Mouse (Mus musculus) intestine, postnatal 0 days (tissue): ENCODE measurements at regions not wholly inside any gene's neighbourhood (a gene's known extent, or its start where the extent isn't known, plus 50 kb on each side); places are given as distances from the start of the nearest gene placed in this dataset.

Experiments used
- ATAC-seq: fragments of 200-750 bp; cut with Nextera tagmentation; 2 replicates; pipeline ENCODE4 v1.8.0; 2017; ENCODE audit warnings: mild to moderate bottlenecking, moderate TSS enrichment, moderate library complexity
- H3K27ac ChIP-seq: fragments of 300-500 bp; sonication (generic); 2 replicates; pipeline ENCODE4 v1.5.1; 2014; ENCODE audit warnings: mild to moderate bottlenecking, low read depth, low read length, moderate library complexity
- H3K27me3 ChIP-seq: fragments of 300-500 bp; sonication (generic); replicated peaks from 2 replicates; pipeline ENCODE4 v1.6.1; 2014; ENCODE audit warnings: low read length, mixed read lengths; ENCODE audit not compliant: control insufficient read depth, insufficient read depth
- H3K36me3 ChIP-seq: fragments of 300-500 bp; sonication (generic); 2 replicates; pipeline ENCODE4 v1.6.1; 2014; ENCODE audit warnings: mild to moderate bottlenecking, moderate library complexity; ENCODE audit not compliant: control insufficient read depth, insufficient read depth
- H3K4me1 ChIP-seq: fragments of 300-500 bp; sonication (generic); replicated peaks from 2 replicates; pipeline ENCODE4 v1.6.1; 2014; ENCODE audit warnings: antibody characterized with exemption, low read length, mixed read lengths; ENCODE audit not compliant: control insufficient read depth, insufficient read depth
- H3K4me2 ChIP-seq: fragments of 300-500 bp; sonication (generic); replicated peaks from 2 replicates; pipeline ENCODE4 v1.6.1; 2014; ENCODE audit warnings: low read depth, mild to moderate bottlenecking, moderate library complexity
- H3K4me3 ChIP-seq: fragments of 300-500 bp; sonication (generic); 2 replicates; pipeline ENCODE4 v1.5.1; 2014; ENCODE audit warnings: low read depth, low read length
- H3K9ac ChIP-seq: fragments of 300-500 bp; sonication (generic); 2 replicates; pipeline ENCODE4 v1.6.1; 2014; ENCODE audit warnings: mild to moderate bottlenecking, low read depth, low read length
- H3K9me3 ChIP-seq: fragments of 300-500 bp; sonication (generic); 2 replicates; pipeline ENCODE4 v1.6.1; 2016; ENCODE audit warnings: mixed run types; ENCODE audit not compliant: control insufficient read depth
- CTCF ChIP-seq: sonication (generic); IDR thresholded peaks from 2 replicates; pipeline ENCODE4 v1.5.1; 2016; ENCODE audit warnings: low read depth, mild to moderate bottlenecking, control low read depth, antibody characterized with exemption, moderate library complexity
- WGBS: fragments of 180-500 bp; shearing (Covaris S2); extraction: QIAGEN DNeasy Blood & Tissue Kit; methylation state at CpG from one replicate; pipeline ENCODE4 v1.1.7; 2014; 5-methylcytosine and 5-hydroxymethylcytosine counted together

GRCm38 (mm10) chr10:56783941-56784340 is 406.8 kb downstream of the Gja1 start:
- Histone ChIP-seq H3K27ac (no peak overlapping the region), H3K9me3 (no peaks in the 10 kb centered on the region), H3K4me1 (no peaks in the 10 kb centered on the region), H3K36me3 (no peaks in the 10 kb centered on the region), H3K4me3 (no peak overlapping the region), H3K9ac (no peak overlapping the region), H3K4me2 (no peak overlapping the region), H3K27me3 (no peaks in the 10 kb centered on the region)
- no peak for ATAC-seq
- WGBS, result 77% methylated on average over 4 of the region's 4 CpGs
- TF ChIP-seq CTCF, result no peak

DNA sequence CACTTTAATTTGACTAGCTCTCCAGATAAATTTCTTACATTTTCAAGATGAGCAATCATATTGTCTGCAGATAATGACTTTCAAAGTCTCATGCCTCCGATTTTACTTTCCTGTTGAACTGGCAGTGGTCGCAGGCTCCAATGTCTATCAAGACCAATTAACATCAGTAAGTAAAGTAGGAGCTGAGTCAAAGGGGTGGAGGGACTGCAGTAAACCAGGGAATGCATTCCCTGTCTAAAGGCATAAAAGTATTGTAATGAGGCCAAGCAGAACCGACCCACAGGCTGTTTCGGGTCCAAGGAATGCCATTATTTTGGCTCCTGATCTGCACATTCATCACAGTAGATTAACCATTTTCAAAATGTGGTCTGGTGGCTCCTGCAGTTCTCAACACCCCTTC is 411.0 kb downstream of the Gja1 start:
- ATAC-seq, result no peak
- Histone ChIP-seq H3K4me2 (no peak overlapping the region), H3K36me3 (no peaks in the 10 kb centered on the region), H3K9ac (no peak overlapping the region), H3K27me3 (no peaks in the 10 kb centered on the region), H3K4me1 (no peaks in the 10 kb centered on the region), H3K4me3 (no peak overlapping the region), H3K27ac (no peak overlapping the region), H3K9me3 (no peaks in the 10 kb centered on the region)
- no peak for TF ChIP-seq CTCF
- 81% methylated on average over 4 of the region's 4 CpGs for WGBS

DNA sequence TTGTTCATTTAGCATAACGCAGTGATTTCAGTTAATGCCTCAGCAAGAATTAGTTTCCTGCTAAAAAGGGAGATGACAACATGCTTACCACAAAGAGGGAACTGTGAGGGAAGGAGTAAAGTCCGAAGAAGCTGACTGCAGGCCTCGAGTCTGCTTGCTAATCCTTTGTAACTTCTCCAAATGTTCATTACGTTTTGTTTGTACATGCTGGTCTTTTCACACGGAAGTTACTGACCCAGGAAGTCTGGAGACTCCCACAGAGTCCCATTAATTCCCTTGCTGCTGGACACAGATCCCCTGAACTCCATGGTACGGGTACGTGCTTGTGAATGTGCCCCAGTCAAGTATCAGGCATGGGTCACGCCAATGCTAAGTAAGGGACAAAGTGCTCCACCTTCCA is 415.9 kb downstream of the Gja1 start:
- Histone ChIP-seq H3K4me1 (no peaks in the 10 kb centered on the region), H3K27me3 (no peaks in the 10 kb centered on the region), H3K9me3 (no peaks in the 10 kb centered on the region), H3K4me3 (no peak overlapping the region), H3K27ac (no peak overlapping the region), H3K36me3 (no peaks in the 10 kb centered on the region), H3K9ac (no peak overlapping the region), H3K4me2 (no peak overlapping the region)
- TF ChIP-seq CTCF, result no peak
- WGBS, result 59% methylated on average over 8 of the region's 8 CpGs
- ATAC-seq, result no peak

- TF ChIP-seq CTCF, result no peak
- no peaks in the 10 kb centered on the region for H3K36me3 ChIP-seq
- ATAC-seq, result no peak
- no peak overlapping the region for H3K4me3 ChIP-seq
- no peaks in the 10 kb centered on the region for H3K27me3 ChIP-seq
- H3K9ac ChIP-seq, result no peak overlapping the region
- no peak overlapping the region for H3K4me2 ChIP-seq
- 56% methylated on average over 3 of the region's 3 CpGs for WGBS
- no peaks in the 10 kb centered on the region for H3K4me1 ChIP-seq
- H3K27ac ChIP-seq, result no peak overlapping the region
- H3K9me3 ChIP-seq, result no peaks in the 10 kb centered on the region
Observed at GRCm38 (mm10) chr10:56795396-56795795, 418.3 kb downstream of the Gja1 start.

DNA sequence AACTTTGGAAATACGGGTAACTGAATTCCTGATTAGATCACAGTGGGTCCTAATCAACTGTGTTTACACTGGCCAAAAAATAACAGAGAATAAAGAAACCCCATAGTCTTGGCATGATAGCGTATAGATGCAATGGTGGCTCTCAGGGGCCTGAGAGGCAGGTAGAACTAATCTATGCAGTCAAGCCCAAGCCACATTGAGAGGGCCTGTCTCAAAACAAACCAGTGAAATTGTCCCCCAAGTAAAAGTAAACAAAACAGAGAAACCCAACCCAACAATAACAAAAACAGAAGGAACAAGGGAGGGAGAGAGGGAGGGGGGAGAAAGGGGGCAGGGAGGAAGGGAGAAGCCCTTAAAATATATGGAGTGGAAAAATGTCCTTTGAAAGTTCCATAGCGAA is 422.2 kb downstream of the Gja1 start:
- no peak overlapping the region for H3K4me3 ChIP-seq
- ATAC-seq, result no peak
- no peaks in the 10 kb centered on the region for H3K36me3 ChIP-seq
- no peaks in the 10 kb centered on the region for H3K9me3 ChIP-seq
- no peak overlapping the region for H3K9ac ChIP-seq
- no peak for TF ChIP-seq CTCF
- no peak overlapping the region for H3K4me2 ChIP-seq
- no peaks in the 10 kb centered on the region for H3K27me3 ChIP-seq
- H3K27ac ChIP-seq, result no peak overlapping the region
- no peaks in the 10 kb centered on the region for H3K4me1 ChIP-seq
- 70% methylated on average over 3 of the region's 3 CpGs for WGBS

DNA sequence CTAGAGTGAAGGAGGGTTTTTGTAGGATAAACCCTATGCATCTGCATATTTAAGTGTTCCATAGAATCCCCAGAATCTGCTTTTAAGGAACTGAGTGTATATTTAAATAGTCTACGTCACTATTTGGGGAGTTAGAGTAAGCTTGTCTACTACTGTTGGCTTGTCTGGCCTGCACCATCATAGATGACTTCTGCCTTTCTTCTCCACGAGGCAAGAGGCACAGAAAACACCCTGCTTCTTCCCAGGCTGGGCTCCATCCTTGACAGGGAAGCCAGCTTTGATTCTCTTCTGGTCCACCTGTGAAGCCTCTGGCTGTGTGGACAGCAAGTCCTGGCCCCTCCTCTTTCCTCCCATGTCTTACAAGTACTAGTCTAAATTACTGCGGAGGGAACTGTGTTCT is 422.6 kb downstream of the Gja1 start:
- no peak for ATAC-seq
- Histone ChIP-seq H3K4me2 (no peak overlapping the region), H3K27me3 (no peaks in the 10 kb centered on the region), H3K36me3 (no peaks in the 10 kb centered on the region), H3K4me3 (no peak overlapping the region), H3K9me3 (no peaks in the 10 kb centered on the region), H3K9ac (no peak overlapping the region), H3K4me1 (no peaks in the 10 kb centered on the region), H3K27ac (no peak overlapping the region)
- WGBS, result 69% methylated on average over 3 of the region's 3 CpGs
- TF ChIP-seq CTCF, result no peak

DNA sequence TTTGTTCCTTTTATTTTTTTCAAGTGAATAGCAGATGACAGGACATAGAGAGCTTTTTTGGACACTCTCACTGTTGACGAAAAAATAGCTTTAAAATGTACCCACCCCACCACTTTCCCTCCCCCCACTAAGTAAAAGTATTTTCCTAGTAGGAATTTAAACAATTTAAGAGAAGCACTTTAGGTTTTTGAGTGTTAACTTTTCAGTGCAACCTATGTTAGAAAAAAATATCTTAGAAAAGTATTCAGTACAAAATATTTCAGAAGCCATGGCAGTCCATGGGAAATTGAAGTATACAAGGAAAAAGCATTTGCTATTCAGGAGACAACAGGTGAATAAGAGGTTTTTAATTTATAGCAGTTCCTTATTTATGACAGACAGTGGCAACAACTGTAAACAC is 431.9 kb downstream of the Gja1 start:
- H3K27ac ChIP-seq, result no peak overlapping the region
- H3K4me2 ChIP-seq, result no peak overlapping the region
- no peak overlapping the region for H3K9ac ChIP-seq
- no peaks in the 10 kb centered on the region for H3K4me1 ChIP-seq
- 59% methylated on average over 1 of the region's 1 CpGs for WGBS
- TF ChIP-seq CTCF, result no peak
- H3K36me3 ChIP-seq, result no peaks in the 10 kb centered on the region
- no peaks in the 10 kb centered on the region for H3K27me3 ChIP-seq
- no peaks in the 10 kb centered on the region for H3K9me3 ChIP-seq
- ATAC-seq, result no peak
- no peak overlapping the region for H3K4me3 ChIP-seq
